Comparison of ENCODE assay signal across 4 mouse cellular contexts in the genomic region with DNA sequence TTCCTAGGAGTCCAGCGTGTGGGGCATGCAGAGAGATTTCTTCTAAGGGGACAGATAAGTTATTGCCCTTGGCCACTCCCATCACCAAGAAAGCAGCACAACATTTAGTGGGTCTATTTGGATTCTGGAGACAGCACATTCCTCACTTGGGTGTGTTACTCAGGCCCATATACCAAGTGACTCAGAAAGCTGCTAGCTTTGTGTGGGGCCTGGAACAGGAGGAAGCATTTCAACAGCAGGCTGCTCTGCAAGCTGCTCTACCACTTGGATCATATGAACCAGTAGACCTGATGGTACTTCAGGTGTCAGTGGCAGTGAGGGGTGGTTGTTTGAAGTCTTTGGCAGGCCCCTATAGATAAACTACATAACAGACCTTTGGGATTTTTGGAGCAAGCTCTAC.
DNase-seq lines count a peak whose midpoint lies in the region; ATAC-seq lines count a peak whose summit lies in the region.
"Not testable (repeated sequence)": the region's sequence is repeated elsewhere in the genome, so short reads cannot be mapped to it uniquely, and the experiment has no call there.

No protein-coding gene starts in this region.

- not testable (repeated sequence) for H3K9ac ChIP-seq in intestine, embryonic 15.5 days; intestine, embryonic 16.5 days (ENCODE audit: low read depth, low read length)

- not testable (repeated sequence) for H3K36me3 ChIP-seq in intestine, embryonic 15.5 days; intestine, embryonic 16.5 days (ENCODE audit: control insufficient read depth, insufficient read depth, low read length)

- peak; percentile 13 for DNase-seq in R1 (ENCODE audit: low read depth, low spot score)
- DNase-seq in ZHBTc4 (ENCODE audit: low read depth, low spot score), result peak; percentile 7

- not testable (repeated sequence) for H3K9me3 ChIP-seq in intestine, embryonic 15.5 days; intestine, embryonic 16.5 days (ENCODE audit: control insufficient read depth, low read length)

- H3K4me1 ChIP-seq in intestine, embryonic 15.5 days (replicated peaks); intestine, embryonic 16.5 days (ENCODE audit: control insufficient read depth, insufficient read depth, low read length): not testable (repeated sequence)

- H3K27ac ChIP-seq in intestine, embryonic 15.5 days; intestine, embryonic 16.5 days (ENCODE audit: low read length): not testable (repeated sequence)

- ATAC-seq in intestine, embryonic 15.5 days, result peak; percentile 72
- peak; percentile 76 for ATAC-seq in intestine, embryonic 16.5 days

- not testable (repeated sequence) for H3K4me3 ChIP-seq in intestine, embryonic 15.5 days (replicated peaks); intestine, embryonic 16.5 days (ENCODE audit: low read length)

- not testable (repeated sequence) for H3K4me2 ChIP-seq in intestine, embryonic 15.5 days (replicated peaks); intestine, embryonic 16.5 days (ENCODE audit: low read depth, low read length)

- 62% methylated on average over 1 of the region's 1 CpGs for WGBS in intestine, embryonic 15.5 days
- 50% methylated on average over 1 of the region's 1 CpGs for WGBS in intestine, embryonic 16.5 days

- not testable (repeated sequence) for H3K27me3 ChIP-seq in intestine, embryonic 15.5 days (replicated peaks); intestine, embryonic 16.5 days (replicated peaks; ENCODE audit: control insufficient read depth, insufficient read depth, low read length)
